29 mouse cellular contexts compared by ENCODE assay signal in the genomic region with DNA sequence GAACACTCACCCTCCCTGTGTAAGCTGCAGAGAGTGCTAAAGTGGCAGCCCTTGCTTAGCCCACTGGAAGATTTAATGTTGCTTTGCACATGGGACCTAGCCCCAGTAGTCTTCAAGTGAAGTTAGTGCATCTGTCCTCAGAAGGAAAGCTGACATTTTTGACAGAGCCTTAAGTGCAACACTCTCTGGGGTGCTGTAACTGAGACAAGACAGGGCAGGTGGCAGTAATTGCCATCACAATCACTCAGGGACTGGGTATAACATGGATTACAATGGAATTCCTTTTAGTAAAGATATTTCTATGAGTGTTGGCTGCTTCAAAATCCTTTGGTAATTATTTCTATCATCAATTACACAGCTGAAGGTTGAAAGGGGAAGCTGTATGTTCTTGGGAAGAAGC.
DNase-seq lines count a peak whose midpoint lies in the region; ATAC-seq lines count a peak whose summit lies in the region.
"Had no signal": no experiment of that assay in that cellular context is flagged by ENCODE, and none has a peak within 500 bp of the region (broad histone marks: within the 10 kb centered on the region; RNA-seq: fewer than 3 reads in every experiment).

No protein-coding gene starts in this region.

- no peak overlapping the region for H3K9ac ChIP-seq in forebrain, embryonic 14.5 days (ENCODE audit: low read length)
- no peak overlapping the region for H3K9ac ChIP-seq in forebrain, embryonic 13.5 days
- no peak overlapping the region for H3K9ac ChIP-seq in limb, embryonic 12.5 days (replicated peaks)
- H3K9ac ChIP-seq: hindbrain, embryonic 15.5 days; midbrain, embryonic 13.5 days had no signal

- no peaks in the 10 kb centered on the region for H3K36me3 ChIP-seq in forebrain, embryonic 14.5 days (ENCODE audit: control insufficient read depth, insufficient read depth, low read length)
- no peaks in the 10 kb centered on the region for H3K36me3 ChIP-seq in forebrain, embryonic 13.5 days (ENCODE audit: poor library complexity, severe bottlenecking)
- no peaks in the 10 kb centered on the region for H3K36me3 ChIP-seq in embryonic facial prominence, embryonic 10.5 days (replicated peaks)
- H3K36me3 ChIP-seq in limb, embryonic 12.5 days = no peaks in the 10 kb centered on the region
- H3K36me3 ChIP-seq: hindbrain, embryonic 10.5 days; hindbrain, embryonic 15.5 days; midbrain, embryonic 13.5 days had no signal

- H3K4me2 ChIP-seq in forebrain, embryonic 14.5 days (ENCODE audit: low read length) = no peak overlapping the region
- H3K4me2 ChIP-seq in forebrain, embryonic 13.5 days = no peak overlapping the region
- H3K4me2 ChIP-seq in limb, embryonic 12.5 days = no peak overlapping the region
- H3K4me2 ChIP-seq: hindbrain, embryonic 15.5 days; liver, embryonic 11.5 days; midbrain, embryonic 13.5 days had no signal

- H3K4me1 ChIP-seq in forebrain, embryonic 14.5 days (ENCODE audit: control insufficient read depth, insufficient read depth, low read length) = no peaks in the 10 kb centered on the region
- no peaks in the 10 kb centered on the region for H3K4me1 ChIP-seq in forebrain, embryonic 13.5 days
- no peaks in the 10 kb centered on the region for H3K4me1 ChIP-seq in embryonic facial prominence, embryonic 10.5 days
- no peaks in the 10 kb centered on the region for H3K4me1 ChIP-seq in limb, embryonic 12.5 days (replicated peaks)
- H3K4me1 ChIP-seq: hindbrain, embryonic 10.5 days; hindbrain, embryonic 15.5 days; megakaryocyte, embryonic 14.5 days; midbrain, embryonic 13.5 days had no signal

- peak; percentile 8 for DNase-seq in forebrain, embryonic 14.5 days (ENCODE audit: low spot score)
- DNase-seq in embryonic facial prominence, embryonic 10.5 days (ENCODE audit: low spot score) = peak; percentile 7
- no peak for DNase-seq in lung, adult 18-20 months
- no peak for DNase-seq in ovary, postnatal 14 days (ENCODE audit: low spot score)
- no peak for DNase-seq in layer of hippocampus, postnatal 14 days (ENCODE audit: low spot score in 2 of 2)
- DNase-seq: adrenal gland, adult 2 months; adrenal gland, postnatal 36 days; cerebellum, adult 2 months; cerebellum, postnatal 14 days; gastrocnemius, postnatal 14 days; heart, postnatal 14 days; kidney, adult 11 months; kidney, postnatal 14 days; layer of hippocampus, adult 9-11 months; lung, postnatal 4 days; right cerebral cortex, postnatal 4 days; thymus, adult 18-20 months; thymus, postnatal 36 days had no signal

- ATAC-seq in forebrain, embryonic 14.5 days = no peak
- no peak for ATAC-seq in forebrain, embryonic 13.5 days
- ATAC-seq in limb, embryonic 12.5 days (ENCODE audit: insufficient number of reproducible peaks, insufficient read depth, low FRiP score, low TSS enrichment, low read depth) = 0 out of 2 replicates have a peak, but pooled peaks have one; percentile 47
- ATAC-seq: forebrain, embryonic 16.5 days; inflammation-experienced regulatory T-cells, adult 6 months; midbrain, embryonic 13.5 days had no signal

- H3K9me3 ChIP-seq in forebrain, embryonic 14.5 days (replicated peaks; ENCODE audit: control insufficient read depth, low read length) = no peaks in the 10 kb centered on the region
- no peaks in the 10 kb centered on the region for H3K9me3 ChIP-seq in forebrain, embryonic 13.5 days (replicated peaks)
- H3K9me3 ChIP-seq in embryonic facial prominence, embryonic 10.5 days = no peaks in the 10 kb centered on the region
- H3K9me3 ChIP-seq in limb, embryonic 12.5 days = no peaks in the 10 kb centered on the region
- H3K9me3 ChIP-seq: hindbrain, embryonic 10.5 days; hindbrain, embryonic 15.5 days; megakaryocyte, embryonic 14.5 days; midbrain, embryonic 13.5 days had no signal

- H3K27ac ChIP-seq in forebrain, embryonic 14.5 days (ENCODE audit: low read depth, low read length) = no peak overlapping the region
- H3K27ac ChIP-seq in forebrain, embryonic 13.5 days = no peak overlapping the region
- H3K27ac ChIP-seq in embryonic facial prominence, embryonic 10.5 days (replicated peaks) = no peak overlapping the region
- H3K27ac ChIP-seq in limb, embryonic 12.5 days = no peak overlapping the region
- H3K27ac ChIP-seq: hindbrain, embryonic 10.5 days; hindbrain, embryonic 15.5 days; left cerebral cortex, adult 2 months; midbrain, embryonic 13.5 days; stomach, postnatal 0 days had no signal

- H3K4me3 ChIP-seq in forebrain, embryonic 14.5 days (ENCODE audit: low read depth, low read length) = no peak overlapping the region
- no peak overlapping the region for H3K4me3 ChIP-seq in forebrain, embryonic 13.5 days
- H3K4me3 ChIP-seq in embryonic facial prominence, embryonic 10.5 days = no peak overlapping the region
- no peak overlapping the region for H3K4me3 ChIP-seq in limb, embryonic 12.5 days (replicated peaks)
- H3K4me3 ChIP-seq: hindbrain, embryonic 10.5 days; hindbrain, embryonic 15.5 days; left cerebral cortex, adult 2 months; megakaryocyte, embryonic 14.5 days; midbrain, embryonic 13.5 days had no signal

- no peaks in the 10 kb centered on the region for H3K27me3 ChIP-seq in forebrain, embryonic 14.5 days (replicated peaks; ENCODE audit: control insufficient read depth, insufficient read depth, low read length)
- no peaks in the 10 kb centered on the region for H3K27me3 ChIP-seq in forebrain, embryonic 13.5 days
- H3K27me3 ChIP-seq in embryonic facial prominence, embryonic 10.5 days (replicated peaks; ENCODE audit: low read depth, poor library complexity, severe bottlenecking) = no peaks in the 10 kb centered on the region
- no peaks in the 10 kb centered on the region for H3K27me3 ChIP-seq in limb, embryonic 12.5 days
- H3K27me3 ChIP-seq: hindbrain, embryonic 15.5 days; megakaryocyte, embryonic 14.5 days; midbrain, embryonic 13.5 days had no signal

Comparison
In these comparisons a context has a peak if more than half of its experiments do, and no peak if none do; other contexts are left out.
1. DNase-seq: peak in forebrain, embryonic 14.5 days (single experiment) and embryonic facial prominence, embryonic 10.5 days (single experiment); none in lung, adult 18-20 months (0 of 2), ovary, postnatal 14 days (single experiment) and layer of hippocampus, postnatal 14 days (0 of 2).